Mouse (Mus musculus) intestine, embryonic 16.5 days (tissue): ENCODE results near the gene Pitx3. TPM values are rescaled to one million over a fixed set of nuclear protein-coding genes. Genes with fewer than 3 reads are reported as not detected.
"Not testable (repeated sequence)": the region's sequence is repeated elsewhere in the genome, so short reads cannot be mapped to it uniquely, and the experiment has no call there.

ENCODE experiments used
- ATAC-seq: fragments of 200-750 bp; cut with Nextera tagmentation; 2 replicates; pipeline ENCODE4 v1.8.0; 2017; ENCODE audit warnings: moderate TSS enrichment, moderate library complexity
- H3K27ac ChIP-seq: fragments of 300-500 bp; sonication (generic); 2 replicates; pipeline ENCODE4 v1.5.1; 2014; ENCODE audit warnings: mild to moderate bottlenecking, low read length
- H3K27me3 ChIP-seq: fragments of 300-500 bp; sonication (generic); replicated peaks from 2 replicates; pipeline ENCODE4 v1.6.1; 2014; ENCODE audit warnings: low read length, control low read depth, mixed read lengths; ENCODE audit not compliant: control insufficient read depth, insufficient read depth
- H3K36me3 ChIP-seq: fragments of 300-500 bp; sonication (generic); 2 replicates; pipeline ENCODE4 v1.6.1; 2014; ENCODE audit warnings: low read length, control low read depth; ENCODE audit not compliant: control insufficient read depth, insufficient read depth
- H3K4me1 ChIP-seq: fragments of 300-500 bp; sonication (generic); 2 replicates; pipeline ENCODE4 v1.6.1; 2014; ENCODE audit warnings: low read length, control low read depth, mixed read lengths; ENCODE audit not compliant: control insufficient read depth, insufficient read depth
- H3K4me2 ChIP-seq: fragments of 300-500 bp; sonication (generic); 2 replicates; pipeline ENCODE4 v1.6.1; 2014; ENCODE audit warnings: low read depth, low read length, control low read depth
- H3K4me3 ChIP-seq: fragments of 300-500 bp; sonication (generic); 2 replicates; pipeline ENCODE4 v1.5.1; 2014; ENCODE audit warnings: mild to moderate bottlenecking, low read length
- H3K9ac ChIP-seq: fragments of 300-500 bp; sonication (generic); 2 replicates; pipeline ENCODE4 v1.6.1; 2014; ENCODE audit warnings: low read depth, low read length
- H3K9me3 ChIP-seq: fragments of 300-500 bp; sonication (generic); 2 replicates; pipeline ENCODE4 v1.6.1; 2016; ENCODE audit warnings: low read length, control low read depth; ENCODE audit not compliant: control insufficient read depth
- WGBS: fragments of 180-500 bp; shearing (Covaris S2); extraction: QIAGEN DNeasy Blood & Tissue Kit; methylation state at CpG from one replicate; pipeline ENCODE4 v1.1.7; 2014; 5-methylcytosine and 5-hydroxymethylcytosine counted together
- polyA plus RNA-seq: library from polyadenylated mRNA; unstranded; fragments of >200 nt; fragmentation: Nextera tagmentation; extraction: Ambion mirVana; gene quantifications from 2 replicates; pipeline ENCODE4 v1.2.1, GENCODE M21; 2015

The Pitx3 gene
- polyA plus RNA-seq, 1 experiment from 2014 or later: not detected

DNA sequence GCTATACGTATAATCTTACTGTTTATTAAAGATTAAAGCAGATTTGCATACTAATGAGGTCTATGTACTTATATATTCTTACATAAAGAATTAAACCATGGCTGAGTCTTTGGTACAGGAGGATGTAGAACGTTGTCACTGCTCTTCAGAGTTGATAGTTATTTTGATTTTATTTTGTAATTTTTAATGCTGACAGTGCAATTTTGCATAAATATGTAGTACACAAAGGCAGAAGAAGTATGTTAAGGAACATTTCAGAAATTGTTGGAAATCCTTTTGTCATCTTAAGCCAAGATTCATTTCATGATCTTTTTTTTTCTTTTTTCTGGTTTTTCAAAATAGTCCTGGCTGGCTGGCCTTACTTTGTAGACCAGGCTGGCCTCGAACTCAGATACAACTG lies 21.3 kb upstream of the Pitx3 start:
- H3K4me1 ChIP-seq: no peaks in the 10 kb centered on the region
- H3K9me3 ChIP-seq: no peaks in the 10 kb centered on the region
- H3K27me3 ChIP-seq: no peaks in the 10 kb centered on the region
- peaks cover 6% of the 10 kb centered on the region for H3K36me3 ChIP-seq
- no peak overlapping the region for H3K9ac ChIP-seq
- 85% methylated on average over 3 of the region's 3 CpGs for WGBS
- H3K4me3 ChIP-seq: no peak overlapping the region
- H3K27ac ChIP-seq: no peak overlapping the region
- no peak overlapping the region for H3K4me2 ChIP-seq
- ATAC-seq: no peak

DNA sequence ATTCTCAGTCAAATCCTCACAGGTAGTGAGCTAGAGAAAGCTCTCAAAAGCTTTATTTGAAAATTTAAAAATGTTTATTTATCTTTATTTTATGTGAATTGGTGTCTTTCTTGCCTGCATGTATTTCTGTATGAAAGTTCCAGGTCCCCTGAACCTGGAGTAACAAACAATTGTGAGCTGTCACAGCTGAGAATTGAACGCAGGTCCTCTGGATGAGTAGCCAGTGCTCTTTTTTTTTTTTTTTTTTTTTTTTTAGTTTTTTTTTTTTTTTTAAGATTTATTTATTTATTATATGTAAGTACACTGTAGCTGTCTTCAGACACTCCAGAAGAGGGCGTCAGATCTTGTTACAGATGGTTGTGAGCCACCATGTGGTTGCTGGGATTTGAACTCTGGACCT lies 19.0 kb upstream of the Pitx3 start:
- H3K4me3 ChIP-seq, H3K4me1 ChIP-seq, H3K4me2 ChIP-seq, H3K9ac ChIP-seq, H3K9me3 ChIP-seq, ATAC-seq, H3K27ac ChIP-seq, H3K36me3 ChIP-seq, H3K27me3 ChIP-seq: not testable (repeated sequence)
- 94% methylated on average over 1 of the region's 2 CpGs for WGBS

DNA sequence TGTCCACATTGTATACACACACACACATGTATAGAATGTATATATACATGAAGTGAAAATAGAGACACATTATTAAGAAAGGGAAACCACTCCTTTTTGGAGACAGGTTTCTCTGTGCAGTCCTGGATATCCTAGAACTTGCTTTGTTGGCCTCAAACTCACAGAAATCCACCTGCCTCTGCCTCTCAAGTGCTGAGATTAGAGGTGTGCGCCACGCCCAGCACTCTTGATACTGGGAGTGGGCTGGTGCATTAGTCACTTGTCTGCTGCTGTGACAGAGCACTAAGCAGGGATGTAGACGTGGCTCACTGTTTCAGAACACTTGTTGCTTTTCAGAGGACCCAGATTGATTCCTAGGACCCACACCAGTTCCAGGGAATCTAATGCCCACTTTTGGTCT lies 17.8 kb upstream of the Pitx3 start:
- Histone ChIP-seq H3K27me3 (no peaks in the 10 kb centered on the region), H3K9ac (no peak overlapping the region), H3K9me3 (no peaks in the 10 kb centered on the region), H3K27ac (no peak overlapping the region), H3K36me3 (peaks cover 6% of the 10 kb centered on the region), H3K4me1 (no peaks in the 10 kb centered on the region), H3K4me2 (no peak overlapping the region), H3K4me3 (no peak overlapping the region)
- no peak for ATAC-seq
- WGBS: 93% methylated on average over 3 of the region's 3 CpGs

DNA sequence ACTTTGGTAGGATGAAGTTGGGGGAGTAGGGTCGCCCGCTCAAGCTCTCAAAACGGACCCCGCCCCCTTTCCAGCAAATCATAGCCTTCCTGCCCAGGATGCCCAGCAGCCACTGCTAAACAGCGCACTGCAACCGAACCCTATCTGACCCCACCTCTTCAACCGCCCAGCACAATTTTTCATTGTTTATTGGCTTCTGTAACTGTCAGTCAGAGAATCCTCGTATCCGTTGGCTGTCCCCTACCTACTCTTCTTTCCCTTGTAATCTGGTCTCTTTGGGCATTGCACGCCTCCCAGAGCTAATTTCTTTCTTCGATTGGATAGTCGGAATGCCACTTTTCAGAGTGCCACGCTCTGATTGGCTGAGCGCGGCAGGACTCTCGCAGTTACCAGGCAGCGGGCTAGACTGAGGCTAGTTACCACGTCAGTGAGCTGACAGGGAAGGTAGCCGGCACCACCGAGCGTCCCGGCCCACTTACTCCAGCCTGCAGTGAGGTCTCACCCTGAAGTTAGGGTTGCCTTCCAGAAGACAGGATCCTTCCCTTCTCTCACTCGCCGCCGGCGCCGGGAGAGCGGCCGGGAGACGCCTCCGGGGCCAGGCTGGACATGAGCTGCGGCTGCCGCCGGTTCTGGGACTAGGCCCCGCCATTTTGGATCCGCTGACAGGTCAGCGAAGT lies 4.1 kb upstream of the Pitx3 start, which contains the start of gene Gbf1:
TSS of gene Gbf1 (plus strand) at position 383 of the 677 bp plus-strand sequence.
- Histone ChIP-seq H3K4me1 (peaks cover 26% of the 10 kb centered on the region), H3K27ac (peak within 1 kb of the TSS; percentile 45), H3K36me3 (no peaks in the 10 kb centered on the region), H3K27me3 (peaks cover 24% of the 10 kb centered on the region), H3K9ac (peak within 1 kb of the TSS; percentile 74), H3K9me3 (no peaks in the 10 kb centered on the region), H3K4me2 (peak within 1 kb of the TSS; percentile 78), H3K4me3 (peak within 1 kb of the TSS; percentile 84)
- ATAC-seq: peak; percentile 98
- under 1% methylated on average over 37 of the region's 37 CpGs for WGBS

DNA sequence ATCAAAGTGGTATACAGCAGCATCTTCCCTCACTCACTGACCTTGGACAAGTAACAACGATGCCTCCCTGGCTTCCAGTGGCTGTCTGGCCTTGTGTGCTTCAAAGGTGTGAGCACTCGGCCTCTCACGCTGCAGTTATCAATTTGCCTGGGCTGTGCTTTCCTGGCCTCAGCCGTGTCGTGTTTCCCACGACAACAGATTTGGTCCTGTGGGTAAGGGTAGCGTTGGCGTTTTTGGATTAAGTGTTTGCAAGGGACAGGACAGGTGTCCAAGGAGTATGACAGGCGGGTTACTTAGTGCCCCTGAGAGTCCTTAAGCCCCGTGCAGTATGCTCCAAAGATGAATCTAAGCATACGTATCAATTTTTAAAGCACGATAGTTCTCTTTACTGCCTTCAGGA lies 965 bp upstream of the Pitx3 start:
- Histone ChIP-seq H3K36me3 (no peaks in the 10 kb centered on the region), H3K27me3 (peaks cover 43% of the 10 kb centered on the region), H3K27ac (no peak overlapping the region), H3K4me2 (peak overlapping the region; percentile 97), H3K4me3 (peak overlapping the region; percentile 57; the same call in 1 of the 2 replicates), H3K9me3 (no peaks in the 10 kb centered on the region), H3K9ac (no peak overlapping the region), H3K4me1 (peaks cover 24% of the 10 kb centered on the region)
- ATAC-seq: no peak
- WGBS: 27% methylated on average over 12 of the region's 12 CpGs

DNA sequence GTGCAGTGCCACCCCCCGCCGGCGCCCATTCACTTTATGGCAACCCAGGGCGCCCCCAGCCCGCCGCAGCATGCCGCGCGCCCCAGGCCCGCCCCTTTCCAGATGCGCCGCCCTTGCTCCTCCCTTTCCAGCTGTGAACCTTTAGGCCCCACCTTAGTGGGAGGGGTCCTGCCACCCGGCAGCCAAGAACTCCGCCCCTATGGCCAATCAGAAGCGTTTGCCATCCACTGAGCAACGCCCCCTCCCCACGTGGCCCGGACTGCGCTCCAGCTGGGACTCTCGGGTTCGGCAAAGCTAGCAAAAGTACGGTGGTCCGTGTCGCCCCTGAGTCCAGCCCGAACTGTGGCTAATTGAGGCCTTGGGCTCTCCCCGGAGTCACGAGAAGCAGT lies 240 bp upstream of the Pitx3 start:
- peaks cover 17% of the 10 kb centered on the region for H3K4me1 ChIP-seq
- ATAC-seq: peak; percentile 70
- peak overlapping the region; percentile 97 for H3K4me2 ChIP-seq
- no peaks in the 10 kb centered on the region for H3K36me3 ChIP-seq
- peak overlapping the region; percentile 52 for H3K9ac ChIP-seq
- peaks cover 50% of the 10 kb centered on the region for H3K27me3 ChIP-seq
- no peaks in the 10 kb centered on the region for H3K9me3 ChIP-seq
- peak overlapping the region; percentile 57 for H3K4me3 ChIP-seq
- H3K27ac ChIP-seq: no peak overlapping the region
- WGBS: under 1% methylated on average over 27 of the region's 27 CpGs

DNA sequence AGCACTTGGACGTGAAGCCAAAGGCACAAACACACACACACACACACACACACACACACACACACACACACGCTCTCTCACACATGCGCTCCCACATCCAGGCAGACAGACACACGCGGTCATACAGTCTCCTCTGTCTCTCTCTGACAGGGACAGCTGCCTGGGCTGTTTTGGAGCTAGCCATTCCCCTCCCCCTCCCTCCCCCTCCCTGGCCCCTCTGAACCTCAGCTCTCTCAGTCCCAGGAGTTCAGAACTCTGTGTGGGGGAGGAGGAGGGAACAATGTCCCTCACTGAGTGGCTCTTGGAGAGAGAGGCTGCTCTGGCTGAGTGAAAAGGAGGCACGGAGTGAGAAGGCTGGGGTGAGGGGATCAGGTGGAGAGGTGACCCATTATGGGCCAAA lies 7.0 kb downstream of the Pitx3 start:
- peaks cover 10% of the 10 kb centered on the region for H3K4me1 ChIP-seq
- H3K4me2 ChIP-seq: no peak overlapping the region
- no peaks in the 10 kb centered on the region for H3K36me3 ChIP-seq
- no peak for ATAC-seq
- 23% methylated on average over 6 of the region's 6 CpGs for WGBS
- no peak overlapping the region for H3K27ac ChIP-seq
- H3K9me3 ChIP-seq: no peaks in the 10 kb centered on the region
- peaks cover 51% of the 10 kb centered on the region for H3K27me3 ChIP-seq
- no peak overlapping the region for H3K4me3 ChIP-seq
- no peak overlapping the region for H3K9ac ChIP-seq

DNA sequence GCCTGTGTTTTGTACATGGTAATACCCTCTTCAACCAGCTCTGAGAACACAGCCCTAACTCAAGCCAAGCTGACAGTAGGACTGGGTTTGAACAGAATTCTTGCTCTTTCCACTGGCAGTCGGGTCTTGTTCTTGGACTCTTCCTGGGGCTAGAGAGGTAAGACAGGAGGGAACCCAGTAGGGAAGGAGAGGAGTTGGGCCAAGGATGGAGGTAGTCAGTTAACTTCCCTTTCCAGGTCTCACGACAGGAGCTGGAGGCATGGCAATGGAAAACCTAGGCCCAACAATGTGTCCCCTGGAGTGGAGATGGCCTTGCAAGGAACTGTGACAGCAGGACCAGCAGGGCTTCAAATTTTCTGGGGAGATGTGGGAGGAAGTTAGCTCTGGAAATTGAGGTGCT lies 7.8 kb downstream of the Pitx3 start:
- H3K4me1 ChIP-seq: peaks cover 18% of the 10 kb centered on the region
- no peaks in the 10 kb centered on the region for H3K36me3 ChIP-seq
- no peak overlapping the region for H3K4me3 ChIP-seq
- H3K27me3 ChIP-seq: peaks cover 59% of the 10 kb centered on the region
- WGBS: 69% methylated on average over 2 of the region's 2 CpGs
- H3K27ac ChIP-seq: no peak overlapping the region
- H3K4me2 ChIP-seq: no peak overlapping the region
- no peak overlapping the region for H3K9ac ChIP-seq
- H3K9me3 ChIP-seq: no peaks in the 10 kb centered on the region
- ATAC-seq: no peak

DNA sequence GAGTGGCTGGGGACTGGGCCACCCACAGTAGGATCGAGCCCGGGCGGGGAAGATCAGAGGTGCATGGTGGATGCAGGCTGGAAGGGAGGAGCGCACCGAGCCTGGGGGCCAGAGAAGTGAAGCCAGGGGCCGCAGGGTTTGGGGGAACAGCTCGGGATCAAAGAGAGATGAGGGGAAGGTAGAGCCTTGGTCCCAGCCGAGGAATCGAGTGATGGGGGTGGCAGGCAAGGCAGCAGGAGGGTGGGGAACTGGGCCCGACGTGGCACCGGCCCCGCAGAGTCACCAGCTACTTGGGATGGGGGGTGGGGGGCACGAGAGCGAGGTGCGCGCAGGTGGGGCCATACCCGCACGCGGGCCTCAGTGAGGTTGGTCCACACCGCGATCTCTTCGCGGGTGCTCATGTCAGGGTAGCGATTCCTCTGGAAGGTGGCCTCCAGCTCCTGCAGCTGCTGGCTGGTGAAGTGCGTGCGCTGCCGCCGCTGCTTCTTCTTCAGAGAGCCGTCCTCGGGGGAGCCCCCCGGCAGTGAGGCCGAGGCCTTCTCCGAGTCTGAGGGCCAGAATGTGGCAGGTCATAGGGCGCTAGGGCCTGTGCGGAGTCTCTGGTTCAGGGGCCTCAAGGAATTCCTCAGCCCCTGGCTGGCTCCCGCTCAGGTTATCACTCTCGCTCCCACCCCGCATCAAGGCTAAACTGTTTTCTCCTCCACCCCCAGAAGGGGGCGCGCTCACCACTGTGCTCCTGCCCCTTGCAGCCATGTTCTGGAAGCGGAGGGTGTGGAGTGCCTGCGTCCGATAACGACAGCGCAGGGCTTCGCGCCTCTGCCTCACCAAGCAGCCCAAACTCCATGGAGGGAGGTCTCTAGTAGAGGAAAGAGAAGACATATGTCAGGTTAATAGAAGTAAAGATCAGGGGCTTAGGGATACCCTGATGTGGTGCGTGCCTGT lies 11.2 kb downstream of the Pitx3 start:
- peaks cover 51% of the 10 kb centered on the region for H3K27me3 ChIP-seq
- 2% methylated on average over 49 of the region's 49 CpGs for WGBS
- no peak overlapping the region for H3K27ac ChIP-seq
- H3K36me3 ChIP-seq: no peaks in the 10 kb centered on the region
- H3K4me1 ChIP-seq: peaks cover 19% of the 10 kb centered on the region
- H3K9me3 ChIP-seq: no peaks in the 10 kb centered on the region
- H3K4me3 ChIP-seq: peak overlapping the region; percentile 62
- peak overlapping the region; percentile 64 for H3K9ac ChIP-seq
- peak overlapping the region; percentile 100 for H3K4me2 ChIP-seq
- ATAC-seq: peak; percentile 35; the same call in 1 of the 2 replicates
